Mouse (Mus musculus) embryonic facial prominence, embryonic 11.5 days (tissue): Measurements from ENCODE around the gene Mink1. TPM values are rescaled to one million over a fixed set of nuclear protein-coding genes. Genes with fewer than 3 reads are reported as not detected.
"Not testable (repeated sequence)": the region's sequence is repeated elsewhere in the genome, so short reads cannot be mapped to it uniquely, and the experiment has no call there.

Source experiments
- ATAC-seq: fragments of 200-750 bp; cut with Nextera tagmentation; replicated peaks from 2 replicates; pipeline ENCODE4 v1.8.0; 2017; ENCODE audit warnings: low read depth; ENCODE audit not compliant: insufficient number of reproducible peaks, low FRiP score, low TSS enrichment
- DNase-seq: peaks from one replicate; pipeline ENCODE4 v3.0.0-alpha.2; 2015; ENCODE audit warnings: low spot score
- H3K27ac ChIP-seq: fragments of 300-500 bp; sonication (generic); replicated peaks from 2 replicates; pipeline ENCODE4 v1.5.1; 2014; ENCODE audit warnings: mild to moderate bottlenecking, low read depth, low read length, control low read depth
- H3K27me3 ChIP-seq: fragments of 300-500 bp; sonication (generic); 2 replicates; pipeline ENCODE4 v1.6.1; 2014; ENCODE audit warnings: mild to moderate bottlenecking, low read length, moderate library complexity, mixed read lengths; ENCODE audit not compliant: control insufficient read depth, insufficient read depth
- H3K36me3 ChIP-seq: fragments of 300-500 bp; sonication (generic); replicated peaks from 2 replicates; pipeline ENCODE4 v1.6.1; 2014; ENCODE audit warnings: low read depth, mild to moderate bottlenecking, low read length, moderate library complexity, mixed read lengths; ENCODE audit not compliant: control insufficient read depth, insufficient read depth
- H3K4me1 ChIP-seq: fragments of 300-500 bp; sonication (generic); 2 replicates; pipeline ENCODE4 v1.6.1; 2014; ENCODE audit warnings: low read length, mixed read lengths; ENCODE audit not compliant: control insufficient read depth, insufficient read depth
- H3K4me2 ChIP-seq: fragments of 300-500 bp; sonication (generic); 2 replicates; pipeline ENCODE4 v1.6.1; 2014; ENCODE audit warnings: low read depth, mild to moderate bottlenecking, control low read depth, low read length, moderate library complexity
- H3K4me3 ChIP-seq: fragments of 300-500 bp; sonication (generic); 2 replicates; pipeline ENCODE4 v1.5.1; 2014; ENCODE audit warnings: low read depth, low read length, control low read depth
- H3K9ac ChIP-seq: fragments of 300-500 bp; sonication (generic); replicated peaks from 2 replicates; pipeline ENCODE4 v1.6.1; 2014; ENCODE audit warnings: mild to moderate bottlenecking, control low read depth, low read length
- H3K9me3 ChIP-seq: fragments of 300-500 bp; sonication (generic); replicated peaks from 2 replicates; pipeline ENCODE4 v1.6.1; 2016; ENCODE audit warnings: mild to moderate bottlenecking, low read length, inconsistent platforms, mixed read lengths; ENCODE audit not compliant: control insufficient read depth
- whole genome bisulfite sequencing: fragments of 180-500 bp; shearing (Covaris S2); extraction: QIAGEN DNeasy Blood & Tissue Kit; methylation state at CpG from one replicate; pipeline ENCODE4 v1.1.7; 2014; 5-methylcytosine and 5-hydroxymethylcytosine counted together
- polyA plus RNA-seq: library from polyadenylated mRNA; unstranded; fragments of >200 nt; fragmentation: Nextera tagmentation; extraction: Ambion mirVana; gene quantifications from 2 replicates; pipeline ENCODE4 v1.2.1, GENCODE M21; 2014

Gene Mink1
- polyA plus RNA-seq, 1 experiment from 2014 or later, result 12.6 TPM

DNA sequence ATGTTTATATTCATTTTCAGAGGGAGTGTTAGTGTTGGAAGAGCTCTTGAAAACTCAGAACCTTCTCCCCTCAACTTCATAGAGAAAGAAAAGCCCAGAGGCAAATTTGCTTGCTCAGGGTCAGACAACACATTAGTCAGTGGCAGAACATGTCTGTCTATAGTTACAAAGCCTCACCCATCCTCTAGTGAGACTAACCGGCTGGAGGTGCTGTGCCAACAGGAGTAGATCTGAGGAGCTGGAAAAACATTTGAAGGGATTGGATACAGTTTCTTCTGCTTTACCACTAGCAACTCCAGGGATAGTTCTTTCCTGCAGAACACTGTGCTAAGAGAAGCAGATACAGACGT is 769 bp upstream of the Mink1 start:
- Histone ChIP-seq H3K27ac (no peak overlapping the region), H3K36me3 (no peaks in the 10 kb centered on the region), H3K4me1 (peaks cover 6% of the 10 kb centered on the region), H3K9ac (peak overlapping the region; percentile 51; the same call in 1 of the 2 replicates), H3K9me3 (no peaks in the 10 kb centered on the region), H3K4me2 (peak overlapping the region; percentile 87), H3K27me3 (no peaks in the 10 kb centered on the region), H3K4me3 (peak overlapping the region; percentile 87)
- WGBS, result 0% methylated on average over 2 of the region's 2 CpGs
- ATAC-seq (no peak), DNase-seq (no peak)

DNA sequence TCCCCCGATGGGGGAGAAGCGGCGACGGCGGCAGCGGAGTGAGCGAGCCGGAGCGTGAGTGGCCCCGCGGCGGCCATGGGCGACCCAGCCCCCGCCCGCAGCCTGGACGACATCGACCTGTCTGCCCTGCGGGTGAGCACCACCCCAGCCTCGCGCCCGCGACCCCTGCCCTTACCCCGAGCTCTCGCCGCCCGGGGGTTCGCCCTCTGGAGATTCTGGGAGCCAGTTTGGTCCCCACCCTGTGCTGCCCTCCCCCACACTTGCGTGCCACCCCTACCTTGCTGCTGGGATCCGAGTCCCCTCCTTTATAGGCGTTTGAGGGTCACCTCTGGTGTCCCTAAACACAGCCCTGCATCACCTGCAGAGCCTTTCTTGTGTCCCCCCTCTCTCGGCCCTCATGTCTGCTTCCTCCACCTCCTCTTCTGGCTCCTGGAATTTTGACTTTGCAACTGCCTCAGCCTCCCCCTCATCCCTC is 351 bp downstream of the Mink1 start:
- Histone ChIP-seq H3K9me3 (no peaks in the 10 kb centered on the region), H3K27ac (peak overlapping the region; percentile 87), H3K36me3 (no peaks in the 10 kb centered on the region), H3K4me1 (peaks cover 6% of the 10 kb centered on the region), H3K4me2 (peak overlapping the region; percentile 87), H3K27me3 (no peaks in the 10 kb centered on the region), H3K9ac (peak overlapping the region; percentile 82), H3K4me3 (peak overlapping the region; percentile 87)
- DNase-seq, result no peak
- under 1% methylated on average over 31 of the region's 31 CpGs for WGBS
- ATAC-seq, result peak; percentile 61

DNA sequence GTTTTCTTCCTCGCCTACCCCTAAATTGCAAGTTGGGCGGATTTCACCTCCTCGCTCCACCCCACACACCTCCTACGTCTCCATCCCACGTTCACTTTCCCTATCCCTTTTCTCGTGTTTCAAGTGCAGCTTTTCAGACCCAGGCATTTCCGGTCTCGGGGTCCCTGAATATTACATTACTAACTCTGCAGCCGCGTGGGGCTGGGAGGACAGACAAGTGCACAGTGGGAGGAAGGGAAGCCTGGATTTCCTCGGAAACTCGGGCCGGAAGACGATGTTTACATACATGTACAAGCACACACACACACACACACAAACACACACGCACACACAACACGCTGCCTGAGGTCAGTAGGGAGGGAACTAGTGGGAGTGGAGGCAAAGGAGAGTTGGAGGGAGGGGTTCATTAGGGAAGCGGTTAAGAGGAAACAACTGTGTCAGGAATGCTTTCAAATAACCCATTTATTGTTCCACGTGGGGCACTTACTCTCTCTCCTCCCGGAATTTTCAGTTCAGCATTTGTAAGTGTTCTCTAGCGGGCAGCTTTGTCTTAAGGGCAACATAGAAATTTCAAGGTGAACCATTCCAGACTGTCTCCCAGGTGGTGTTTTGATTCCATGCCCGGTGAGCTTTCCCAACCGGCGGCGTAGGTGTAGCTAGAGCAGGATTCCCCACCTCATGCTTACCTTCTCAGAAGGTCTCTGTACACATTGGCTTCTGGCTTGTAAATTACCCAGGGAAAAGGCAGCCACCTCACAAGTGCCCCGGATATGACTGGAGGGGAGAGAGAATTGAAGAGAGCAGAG is 992 bp downstream of the Mink1 start:
- ATAC-seq (peak; percentile 26; the same call in 1 of the 2 replicates), DNase-seq (peak; percentile 67)
- Histone ChIP-seq H3K27ac (peak overlapping the region; percentile 87), H3K4me2 (peak overlapping the region; percentile 87), H3K9me3 (no peaks in the 10 kb centered on the region), H3K4me3 (peak overlapping the region; percentile 87), H3K27me3 (no peaks in the 10 kb centered on the region), H3K4me1 (peaks cover 6% of the 10 kb centered on the region), H3K9ac (peak overlapping the region; percentile 82), H3K36me3 (no peaks in the 10 kb centered on the region)
- 1% methylated on average over 25 of the region's 25 CpGs for WGBS

DNA sequence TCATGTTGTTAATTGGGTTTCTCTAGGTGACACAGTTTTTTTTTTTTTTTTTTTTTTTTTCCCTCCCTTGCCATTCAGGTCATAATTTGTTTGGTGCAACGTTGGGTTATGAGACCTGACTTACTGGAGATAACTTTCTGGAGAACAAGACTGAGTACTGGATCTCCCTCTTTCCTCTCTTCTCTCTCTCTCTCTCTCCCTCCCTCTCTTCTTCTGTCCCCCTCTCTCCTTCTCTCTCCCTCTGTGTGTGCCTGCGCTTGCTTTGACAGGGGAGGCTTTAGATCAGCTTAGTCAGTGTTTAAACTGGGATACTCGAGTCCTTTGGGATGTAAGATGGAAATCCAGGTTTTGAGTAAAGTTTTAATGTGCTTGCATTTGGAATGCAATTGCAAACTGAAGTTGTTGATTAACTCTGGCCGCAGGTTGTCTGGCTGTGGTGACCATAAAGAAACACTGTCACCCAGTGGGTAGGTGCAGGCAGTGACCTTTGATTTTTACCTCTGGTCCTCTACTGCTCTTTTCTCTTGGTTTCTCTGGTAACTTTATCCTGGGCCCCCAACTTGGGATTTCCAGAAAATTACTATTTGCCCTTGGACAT is 1.7 kb downstream of the Mink1 start:
- peaks cover 6% of the 10 kb centered on the region for H3K4me1 ChIP-seq
- no peaks in the 10 kb centered on the region for H3K36me3 ChIP-seq
- no peaks in the 10 kb centered on the region for H3K27me3 ChIP-seq
- no peak overlapping the region for H3K27ac ChIP-seq
- peak overlapping the region; percentile 87 for H3K4me3 ChIP-seq
- H3K4me2 ChIP-seq, result peak overlapping the region; percentile 87
- H3K9me3 ChIP-seq, result no peaks in the 10 kb centered on the region
- DNase-seq, result no peak
- peak overlapping the region; percentile 82; the same call in 1 of the 2 replicates for H3K9ac ChIP-seq
- no peak for ATAC-seq
- WGBS, result 40% methylated on average over 4 of the region's 4 CpGs

DNA sequence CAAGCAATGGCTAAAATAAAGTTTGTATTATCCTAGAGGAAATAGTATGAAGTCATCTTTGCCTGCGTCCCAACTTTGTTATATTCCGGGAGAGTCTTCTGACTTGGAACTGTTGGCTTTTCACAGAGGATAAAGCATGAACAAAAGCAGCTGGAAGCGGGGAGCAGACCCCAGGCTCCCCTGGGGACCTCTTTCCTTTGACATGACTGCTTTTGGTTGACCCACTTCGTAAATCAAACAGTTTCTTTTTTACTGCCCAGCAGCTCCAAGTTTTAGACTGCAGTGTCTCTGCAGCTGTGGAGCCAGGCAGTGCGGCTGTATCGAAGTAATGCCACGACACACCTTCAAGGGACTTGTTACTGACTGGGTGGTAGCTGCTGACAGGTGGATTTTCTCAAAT is 3.9 kb downstream of the Mink1 start:
- Histone ChIP-seq H3K27me3 (no peaks in the 10 kb centered on the region), H3K36me3 (no peaks in the 10 kb centered on the region), H3K27ac (no peak overlapping the region), H3K4me1 (peaks cover 6% of the 10 kb centered on the region), H3K4me2 (no peak overlapping the region), H3K4me3 (no peak overlapping the region), H3K9ac (no peak overlapping the region), H3K9me3 (no peaks in the 10 kb centered on the region)
- ATAC-seq (no peak), DNase-seq (no peak)
- WGBS, result 80% methylated on average over 7 of the region's 7 CpGs

DNA sequence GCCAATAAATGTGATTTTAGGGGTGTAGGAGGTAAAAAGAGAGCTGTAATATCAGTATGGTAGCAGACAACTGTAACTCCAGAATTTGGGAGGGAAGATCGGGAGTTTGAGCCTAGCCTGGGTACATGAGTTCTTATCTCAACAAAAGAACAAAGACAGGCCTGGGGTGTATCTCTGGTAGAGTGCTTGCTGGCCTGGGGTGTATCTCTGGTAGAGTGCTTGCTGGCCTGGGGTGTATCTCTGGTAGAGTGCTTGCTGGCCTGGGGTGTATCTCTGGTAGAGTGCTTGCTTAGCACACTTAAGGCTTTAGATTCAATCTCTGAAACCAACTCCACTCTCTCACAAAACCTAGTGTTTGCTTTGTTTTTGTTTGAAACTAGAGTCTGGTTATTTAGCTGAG is 7.9 kb downstream of the Mink1 start:
- not testable (repeated sequence) for H3K4me1 ChIP-seq, H3K36me3 ChIP-seq, H3K4me3 ChIP-seq, ATAC-seq, H3K9ac ChIP-seq, H3K4me2 ChIP-seq, H3K27ac ChIP-seq, H3K27me3 ChIP-seq, DNase-seq, H3K9me3 ChIP-seq
- WGBS, result 85% methylated on average over 1 of the region's 1 CpGs

DNA sequence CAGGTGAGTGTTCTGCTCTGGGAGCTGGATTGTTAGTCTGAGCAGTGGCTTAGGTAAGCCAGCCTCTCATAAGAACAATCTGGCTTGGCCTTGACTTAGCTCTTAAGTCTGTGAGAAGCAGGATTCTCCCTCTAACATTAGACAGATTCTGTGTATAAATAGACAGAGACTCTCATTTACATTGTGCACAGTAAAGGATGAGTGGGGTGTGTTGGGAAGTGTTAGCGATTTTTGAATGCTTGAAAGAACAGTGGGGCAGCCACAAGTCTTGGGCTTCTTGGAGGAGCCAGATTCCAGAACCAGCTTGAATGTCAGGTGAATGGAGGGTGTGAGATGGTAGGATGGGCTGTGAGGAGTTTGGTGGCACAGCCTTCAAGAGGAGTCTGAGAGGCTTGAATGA is 9.0 kb downstream of the Mink1 start:
- Histone ChIP-seq H3K36me3 (no peaks in the 10 kb centered on the region), H3K27me3 (no peaks in the 10 kb centered on the region), H3K4me3 (no peak overlapping the region), H3K9me3 (no peaks in the 10 kb centered on the region), H3K27ac (no peak overlapping the region), H3K4me2 (no peak overlapping the region), H3K4me1 (no peaks in the 10 kb centered on the region), H3K9ac (no peak overlapping the region)
- no peak for ATAC-seq
- 92% methylated on average over 1 of the region's 1 CpGs for WGBS
- DNase-seq, result no peak

DNA sequence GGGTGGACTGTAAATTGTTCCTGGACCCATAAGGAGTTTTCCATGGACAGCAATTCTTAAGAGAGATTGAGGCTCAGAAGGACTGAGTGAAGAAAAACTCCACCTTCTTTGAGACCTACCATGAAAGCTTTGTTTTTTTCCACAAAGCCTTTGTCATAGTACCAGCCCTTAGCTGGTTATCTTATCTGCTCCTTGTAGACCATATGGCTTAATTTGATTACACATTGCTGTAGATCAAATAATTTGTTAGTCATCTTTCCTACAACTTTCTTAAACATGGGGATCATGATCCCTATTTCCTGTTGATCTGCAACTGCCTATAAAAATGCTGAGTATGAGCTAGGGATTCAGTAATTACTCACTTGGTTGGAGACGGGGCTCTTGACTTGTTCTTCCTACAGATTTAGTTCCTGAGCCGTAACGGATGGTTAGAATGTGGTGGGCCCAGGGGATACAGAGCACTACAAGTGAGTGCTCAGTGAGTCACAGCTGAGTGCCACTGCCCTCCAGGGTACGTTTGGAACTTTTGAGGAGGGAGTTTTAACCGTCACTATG is 9.7 kb downstream of the Mink1 start:
- Histone ChIP-seq H3K4me1 (no peaks in the 10 kb centered on the region), H3K36me3 (no peaks in the 10 kb centered on the region), H3K4me2 (no peak overlapping the region), H3K4me3 (no peak overlapping the region), H3K27ac (no peak overlapping the region), H3K9ac (no peak overlapping the region), H3K9me3 (no peaks in the 10 kb centered on the region), H3K27me3 (no peaks in the 10 kb centered on the region)
- WGBS, result 51% methylated on average over 5 of the region's 5 CpGs
- ATAC-seq (no peak), DNase-seq (no peak)
